Mouse (Mus musculus) hindbrain, postnatal 0 days (tissue): ENCODE measurements around the gene Lin7c. TPM values are rescaled to one million over a fixed set of nuclear protein-coding genes. Genes with fewer than 3 reads are reported as not detected.

Source experiments
- ATAC-seq: fragments of 200-750 bp; cut with Nextera tagmentation; 2 replicates; pipeline ENCODE4 v1.8.0; 2017; ENCODE audit warnings: mild to moderate bottlenecking, moderate TSS enrichment, moderate library complexity
- DNase-seq: peaks from one replicate; pipeline ENCODE4 v3.0.0-alpha.2; 2015; ENCODE audit warnings: low spot score
- H3K27ac ChIP-seq: fragments of 300-500 bp; sonication (generic); 2 replicates; pipeline ENCODE4 v1.5.1; 2014; ENCODE audit warnings: mild to moderate bottlenecking
- H3K27me3 ChIP-seq: fragments of 300-500 bp; sonication (generic); 2 replicates; pipeline ENCODE4 v1.6.1; 2014; ENCODE audit warnings: low read length, mixed read lengths; ENCODE audit not compliant: insufficient read depth
- H3K36me3 ChIP-seq: fragments of 300-500 bp; sonication (generic); 2 replicates; pipeline ENCODE4 v1.6.1; 2014; ENCODE audit warnings: low read length, mixed read lengths; ENCODE audit not compliant: insufficient read depth
- H3K4me1 ChIP-seq: fragments of 300-500 bp; sonication (generic); 2 replicates; pipeline ENCODE4 v1.6.1; 2014; ENCODE audit warnings: antibody characterized with exemption, low read length, mixed read lengths; ENCODE audit not compliant: insufficient read depth
- H3K4me2 ChIP-seq: fragments of 300-500 bp; sonication (generic); 2 replicates; pipeline ENCODE4 v1.6.1; 2014; ENCODE audit warnings: low read depth, mild to moderate bottlenecking, low read length, moderate library complexity, mixed read lengths
- H3K4me3 ChIP-seq: fragments of 300-500 bp; sonication (generic); 2 replicates; pipeline ENCODE4 v1.5.1; 2014; ENCODE audit warnings: low read length
- H3K9ac ChIP-seq: fragments of 300-500 bp; sonication (generic); replicated peaks from 2 replicates; pipeline ENCODE4 v1.6.1; 2014; ENCODE audit warnings: mild to moderate bottlenecking, low read length, moderate library complexity, mixed read lengths
- H3K9me3 ChIP-seq: fragments of 300-500 bp; sonication (generic); 2 replicates; pipeline ENCODE4 v1.6.1; 2016; ENCODE audit warnings: low read length, mixed read lengths
- CTCF ChIP-seq: IDR thresholded peaks from 2 replicates; pipeline ENCODE4 v1.5.1; 2016; ENCODE audit warnings: antibody characterized with exemption, control low read depth, low read depth
- WGBS: fragments of 180-500 bp; shearing (Covaris S2); extraction: QIAGEN DNeasy Blood & Tissue Kit; methylation state at CpG from one replicate; pipeline ENCODE4 v1.1.7; 2014; 5-methylcytosine and 5-hydroxymethylcytosine counted together
- polyA plus RNA-seq: library from polyadenylated mRNA; unstranded; fragments of >200 nt; fragmentation: Nextera tagmentation; extraction: Ambion mirVana; gene quantifications from 2 replicates; pipeline ENCODE4 v1.2.1, GENCODE M21; 2015
- total RNA-seq: library from RNA; depleted of rRNA; stranded (reverse); fragments of >200 nt; gene quantifications from 2 replicates; pipeline ENCODE4 v1.2.3, GENCODE M21; 2014

Lin7c gene
- total and polyA plus RNA-seq, 2 experiments from 2014 or later = 147 to 158 TPM

DNA sequence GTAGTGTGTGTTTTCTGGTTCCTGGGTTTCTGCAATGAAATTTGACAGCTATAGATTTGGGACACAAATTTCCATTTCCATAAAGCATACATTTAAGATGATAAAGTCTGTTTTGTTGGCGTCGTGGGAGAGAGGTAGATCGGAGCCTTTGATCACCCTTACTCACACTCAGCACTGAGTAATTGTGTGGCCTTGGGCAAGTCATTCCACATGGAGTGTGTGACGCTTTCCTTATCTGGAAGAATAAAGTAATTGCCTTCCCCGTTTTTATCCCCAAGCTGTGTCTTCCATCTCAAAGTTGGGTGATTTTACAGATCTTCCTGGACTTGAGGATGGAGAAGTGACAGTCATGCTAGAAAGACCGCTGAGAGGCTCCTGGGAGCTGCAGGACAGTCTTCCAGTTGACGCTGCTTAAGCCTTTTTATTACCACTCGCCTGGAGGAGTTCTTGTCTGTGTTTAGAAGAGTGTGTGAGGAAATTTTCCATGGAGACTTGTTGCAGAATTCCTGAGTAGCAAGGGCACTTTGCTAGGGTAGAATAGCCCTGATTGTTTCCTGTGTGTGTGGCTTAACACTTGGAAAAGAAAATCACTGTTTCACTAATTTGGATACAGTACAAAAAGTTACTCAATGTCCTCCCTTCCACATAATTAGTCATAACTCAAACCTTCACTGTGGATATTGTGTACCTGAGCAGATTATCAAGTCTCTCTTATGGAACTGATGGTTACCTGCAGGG, 30.8 kb downstream of the Lin7c start:
- Histone ChIP-seq H3K27ac (no peak overlapping the region), H3K27me3 (no peaks in the 10 kb centered on the region), H3K4me3 (no peak overlapping the region), H3K9me3 (no peaks in the 10 kb centered on the region), H3K4me1 (peaks cover 9% of the 10 kb centered on the region; the same call in 1 of the 2 replicates), H3K36me3 (no peaks in the 10 kb centered on the region), H3K4me2 (peak overlapping the region; percentile 66; the same call in 1 of the 2 replicates), H3K9ac (no peak overlapping the region)
- no peak for TF ChIP-seq CTCF
- DNase-seq (no peak), ATAC-seq (no peak)
- 64% methylated on average over 8 of the region's 8 CpGs for WGBS

DNA sequence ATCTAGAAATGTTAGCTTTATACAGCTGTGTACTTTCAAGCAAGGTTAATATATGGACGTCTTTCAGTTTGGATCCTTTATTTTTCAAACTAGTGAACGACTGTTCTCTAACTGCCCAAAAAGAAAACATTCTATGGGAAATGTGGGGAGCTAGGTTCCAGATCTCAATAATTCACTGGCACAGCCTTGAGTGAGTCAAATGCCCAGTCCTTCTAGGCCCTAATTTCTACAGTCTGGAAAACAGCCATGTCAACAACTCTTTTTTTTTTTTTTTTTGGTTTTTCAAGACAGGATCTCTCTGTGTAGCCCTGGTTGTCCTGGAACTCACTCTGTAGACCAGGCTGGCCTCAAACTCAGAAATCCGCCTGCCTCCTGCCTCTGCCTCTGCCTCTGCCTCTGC, 31.7 kb downstream of the Lin7c start:
- H3K9me3 ChIP-seq = no peaks in the 10 kb centered on the region
- H3K36me3 ChIP-seq = no peaks in the 10 kb centered on the region
- ATAC-seq (no peak), DNase-seq (no peak)
- no peak overlapping the region for H3K27ac ChIP-seq
- no peak overlapping the region for H3K9ac ChIP-seq
- no peaks in the 10 kb centered on the region for H3K27me3 ChIP-seq
- WGBS = 84% methylated on average over 3 of the region's 3 CpGs
- no peak overlapping the region for H3K4me2 ChIP-seq
- H3K4me1 ChIP-seq = peaks cover 9% of the 10 kb centered on the region; the same call in 1 of the 2 replicates
- no peak overlapping the region for H3K4me3 ChIP-seq
- TF ChIP-seq CTCF = no peak

DNA sequence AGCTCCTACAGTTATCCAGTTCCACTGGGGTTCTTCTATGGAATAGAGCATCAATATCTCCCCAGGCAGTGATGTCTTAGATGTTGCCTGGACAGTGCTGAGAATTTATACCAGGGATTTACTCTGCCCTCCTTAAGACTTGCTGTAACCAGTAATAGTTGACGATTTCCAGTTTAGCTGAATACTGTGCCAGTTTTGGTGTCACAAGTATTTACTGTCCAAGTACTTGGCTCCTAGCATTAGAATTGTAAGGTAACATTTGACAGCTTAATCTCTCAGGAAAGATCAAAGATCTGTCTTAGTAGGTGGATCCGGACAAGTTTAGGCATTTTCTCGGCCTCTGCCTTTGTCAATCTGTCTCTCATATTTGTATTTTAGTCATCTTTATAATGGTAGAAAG, 32.4 kb downstream of the Lin7c start:
- TF ChIP-seq CTCF = no peak
- no peak for DNase-seq
- 82% methylated on average over 3 of the region's 3 CpGs for WGBS
- H3K27ac ChIP-seq = no peak overlapping the region
- H3K9me3 ChIP-seq = no peaks in the 10 kb centered on the region
- no peak overlapping the region for H3K9ac ChIP-seq
- no peak for ATAC-seq
- no peak overlapping the region for H3K4me2 ChIP-seq
- H3K4me3 ChIP-seq = no peak overlapping the region
- H3K4me1 ChIP-seq = peaks cover 12% of the 10 kb centered on the region
- no peaks in the 10 kb centered on the region for H3K36me3 ChIP-seq
- no peaks in the 10 kb centered on the region for H3K27me3 ChIP-seq

DNA sequence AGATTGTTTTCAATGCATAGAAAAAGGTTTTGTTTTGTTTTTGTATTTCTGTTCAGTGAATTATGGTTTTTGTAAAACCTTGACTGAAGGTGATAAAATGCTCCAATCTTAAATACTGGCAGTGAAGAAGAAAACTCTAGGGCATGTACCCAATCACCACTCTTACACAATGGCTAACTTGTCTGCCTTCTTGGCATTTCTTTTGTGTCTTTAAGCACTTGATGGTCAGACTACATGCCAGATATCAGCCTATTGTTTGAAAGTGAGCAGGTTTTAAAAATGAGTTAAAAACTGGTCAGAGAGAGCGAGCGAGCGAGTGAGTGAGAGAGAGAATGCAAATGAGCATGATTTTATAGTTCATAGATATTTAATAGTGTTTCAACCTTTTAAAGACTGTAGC, 33.3 kb downstream of the Lin7c start:
- Histone ChIP-seq H3K9ac (no peak overlapping the region), H3K27ac (no peak overlapping the region), H3K4me2 (no peak overlapping the region), H3K4me1 (peaks cover 9% of the 10 kb centered on the region), H3K27me3 (no peaks in the 10 kb centered on the region), H3K4me3 (no peak overlapping the region), H3K9me3 (no peaks in the 10 kb centered on the region), H3K36me3 (no peaks in the 10 kb centered on the region)
- 82% methylated on average over 3 of the region's 3 CpGs for WGBS
- DNase-seq (no peak), ATAC-seq (no peak)
- no peak for TF ChIP-seq CTCF

DNA sequence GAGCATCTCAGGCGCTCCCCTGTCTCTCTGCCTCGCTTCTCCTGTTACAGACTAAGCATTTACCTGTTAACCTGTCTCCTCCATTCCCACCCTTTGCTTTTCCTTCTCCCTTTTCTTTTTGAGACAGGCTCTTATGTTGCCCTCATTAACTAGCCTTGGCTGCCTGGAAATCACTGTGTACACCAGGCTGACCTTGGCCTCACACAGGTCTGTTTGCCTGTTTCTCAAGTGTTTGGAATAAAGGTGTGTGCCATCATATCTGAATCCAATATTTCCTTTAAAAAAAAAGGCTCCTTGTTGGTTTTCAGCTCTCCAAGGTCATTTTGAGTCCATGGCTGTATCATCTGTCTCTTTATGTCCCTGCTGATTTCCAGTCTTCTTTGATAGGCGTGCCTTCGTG, 36.3 kb downstream of the Lin7c start:
- Histone ChIP-seq H3K4me1 (peaks cover 3% of the 10 kb centered on the region), H3K27ac (no peak overlapping the region), H3K9me3 (no peaks in the 10 kb centered on the region), H3K4me2 (no peak overlapping the region), H3K27me3 (no peaks in the 10 kb centered on the region), H3K4me3 (no peak overlapping the region), H3K36me3 (no peaks in the 10 kb centered on the region), H3K9ac (no peak overlapping the region)
- TF ChIP-seq CTCF = no peak
- no peak for DNase-seq
- WGBS = 90% methylated on average over 4 of the region's 4 CpGs
- no peak for ATAC-seq

DNA sequence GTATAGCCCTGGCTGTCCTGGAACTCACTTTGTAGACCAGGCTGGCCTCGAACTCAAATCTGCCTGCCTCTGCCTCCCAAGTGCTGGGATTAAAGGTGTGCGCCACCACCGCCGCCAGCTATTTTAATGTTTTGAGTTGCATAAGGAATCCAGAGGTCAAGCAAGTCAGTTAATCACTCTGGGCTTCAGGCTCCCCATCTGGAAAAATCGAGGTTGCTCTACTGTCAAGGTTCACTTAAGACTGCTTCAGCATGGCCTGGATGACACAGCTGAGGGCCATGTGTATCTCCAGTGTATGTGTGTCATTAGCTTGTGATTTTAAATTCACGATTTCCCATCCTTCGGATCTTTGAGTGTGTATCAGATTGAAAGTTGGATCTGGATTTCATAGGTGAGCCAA, 36.8 kb downstream of the Lin7c start:
- ATAC-seq = no peak

DNA sequence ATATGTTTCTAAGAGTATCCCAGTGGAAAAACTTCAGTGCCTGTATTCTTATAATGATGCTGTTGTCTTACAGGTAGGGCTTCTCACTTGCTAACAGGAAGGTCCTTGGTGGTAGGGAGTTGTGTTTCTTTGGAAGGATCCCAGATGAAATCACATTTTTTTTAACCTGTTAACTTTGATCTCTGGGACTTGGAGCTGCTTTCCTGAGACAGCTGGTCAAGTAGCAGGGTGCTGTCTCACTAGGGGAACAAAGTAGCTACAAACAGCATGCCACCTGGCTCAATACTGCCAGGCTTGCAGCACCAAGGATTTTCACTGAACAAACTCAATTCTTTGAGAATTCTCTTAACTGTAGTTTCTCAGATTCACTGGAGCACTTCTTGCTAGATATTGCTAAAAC, 37.2 kb downstream of the Lin7c start:
- no peak overlapping the region for H3K27ac ChIP-seq
- no peak for DNase-seq
- peaks cover 3% of the 10 kb centered on the region for H3K4me1 ChIP-seq
- no peak for TF ChIP-seq CTCF
- H3K36me3 ChIP-seq = no peaks in the 10 kb centered on the region
- H3K4me3 ChIP-seq = no peak overlapping the region
- H3K4me2 ChIP-seq = no peak overlapping the region
- no peak overlapping the region for H3K9ac ChIP-seq
- no peaks in the 10 kb centered on the region for H3K9me3 ChIP-seq
- no peaks in the 10 kb centered on the region for H3K27me3 ChIP-seq
- no peak for ATAC-seq

More for the DNA sequence above, 36.8 kb downstream of the Lin7c start:
- Histone ChIP-seq H3K36me3 (no peaks in the 10 kb centered on the region), H3K4me1 (peaks cover 3% of the 10 kb centered on the region), H3K27ac (no peak overlapping the region), H3K9ac (no peak overlapping the region), H3K4me2 (no peak overlapping the region), H3K9me3 (no peaks in the 10 kb centered on the region), H3K4me3 (no peak overlapping the region), H3K27me3 (no peaks in the 10 kb centered on the region)
- TF ChIP-seq CTCF = no peak
- no peak for DNase-seq
- 83% methylated on average over 7 of the region's 7 CpGs for WGBS
